Mouse (Mus musculus) midbrain, embryonic 12.5 days (tissue): ENCODE results near the gene Adora3. TPM values are rescaled to one million over a fixed set of nuclear protein-coding genes. Genes with fewer than 3 reads are reported as not detected.

Experiments used
- polyA plus RNA-seq: library from polyadenylated mRNA; unstranded; fragments of >200 nt; fragmentation: Nextera tagmentation; extraction: Ambion mirVana; gene quantifications from 2 replicates; pipeline ENCODE4 v1.2.1, GENCODE M21; 2016

Adora3 gene
- polyA plus RNA-seq, 1 experiment from 2014 or later, result not detected

Other genes with a start within 250 kb of the Adora3 start
- gene Ddx20, start 183.3 kb upstream of the Adora3 start, polyA plus RNA-seq, result 39.7 and 42.4 TPM in 2 replicates
- gene Inka2, start 166.3 kb upstream of the Adora3 start, polyA plus RNA-seq, result 1.3 and 1.5 TPM in 2 replicates
- 73.1 and 76.4 TPM in 2 replicates for gene Rap1a, start 69.5 kb upstream of the Adora3 start, polyA plus RNA-seq
- not detected in 2 replicates for gene Tmigd3, start within 50 bp of the Adora3 start, polyA plus RNA-seq
- gene I830077J02Rik, start 61.8 kb downstream of the Adora3 start, polyA plus RNA-seq, result 0.34 and 0.41 TPM in 2 replicates
- gene Wdr77, start 88.5 kb downstream of the Adora3 start, polyA plus RNA-seq, result 115 and 120 TPM in 2 replicates
- 477 and 483 TPM in 2 replicates for gene Atp5f1, start 89.2 kb downstream of the Adora3 start, polyA plus RNA-seq
- 3.5 and 4.3 TPM in 2 replicates for gene Ovgp1, start 102.9 kb downstream of the Adora3 start, polyA plus RNA-seq
- 0.34 and 0.71 TPM in 2 replicates for gene Pifo, start 143.8 kb downstream of the Adora3 start, polyA plus RNA-seq
- gene Chil5, start 162.0 kb downstream of the Adora3 start, polyA plus RNA-seq, result 0.24 TPM in 1 of 2 replicates, not detected in the other
- gene Chia1, start 242.4 kb downstream of the Adora3 start, polyA plus RNA-seq, result 0.14 and 0.35 TPM in 2 replicates